Mouse (Mus musculus): ENCODE results near the gene Vmac.
A peak's percentile ranks its signal among the peaks of the same experiment; 100 is the strongest.

The Vmac gene

GRCm38 (mm10) chr17:56738221-56738620, 20.4 kb upstream of the Vmac start:
- no peak for DNase-seq

GRCm38 (mm10) chr17:56736534-56736933, 18.7 kb upstream of the Vmac start:
- no peak for DNase-seq

DNA sequence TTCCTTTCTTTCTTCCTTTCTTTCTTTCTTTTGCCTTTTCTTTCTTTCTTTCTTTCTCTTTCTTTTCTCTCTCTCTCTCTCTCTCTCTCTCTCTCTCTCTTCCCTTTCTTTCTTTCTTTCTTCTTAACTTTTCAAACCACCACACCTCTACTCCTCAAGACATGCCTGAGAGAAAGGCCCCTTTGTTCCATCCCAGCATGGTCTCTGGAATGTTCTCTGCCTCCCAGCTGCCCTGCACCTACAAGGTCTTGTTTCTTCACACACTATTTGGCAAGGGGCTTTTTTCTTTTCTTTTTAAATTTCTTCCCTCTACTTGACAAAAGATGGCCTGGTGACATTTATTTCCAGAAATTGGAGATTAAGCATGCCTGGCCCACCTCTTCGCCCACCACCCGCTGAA, 11.8 kb upstream of the Vmac start:
- no peak for DNase-seq

DNA sequence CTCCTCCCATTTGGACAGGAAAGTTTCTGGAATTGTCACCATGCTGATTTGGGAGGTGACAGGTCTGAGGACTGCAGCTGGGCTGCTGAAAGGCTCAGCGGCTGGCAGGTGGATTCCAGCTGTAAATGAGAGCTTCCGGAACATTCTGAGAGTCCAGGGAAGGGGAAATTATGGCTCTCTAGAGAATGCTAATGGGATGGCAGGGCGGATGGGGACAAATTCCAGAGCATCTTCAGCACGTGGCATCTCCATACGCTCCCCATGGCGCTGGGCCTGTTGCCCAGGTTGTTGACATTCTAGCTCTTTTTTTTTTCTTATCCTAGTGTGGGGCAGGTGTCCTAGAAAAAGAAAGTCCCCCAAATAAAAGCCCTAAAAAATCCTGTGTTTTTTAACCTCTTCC, 11.3 kb upstream of the Vmac start:
- no peak for DNase-seq

- no peak for DNase-seq
Measured at GRCm38 (mm10) chr17:56728117-56728516, 10.3 kb upstream of the Vmac start.

- DNase-seq, result peak; percentile 44
Measured at GRCm38 (mm10) chr17:56727659-56728058, 9.8 kb upstream of the Vmac start.

DNA sequence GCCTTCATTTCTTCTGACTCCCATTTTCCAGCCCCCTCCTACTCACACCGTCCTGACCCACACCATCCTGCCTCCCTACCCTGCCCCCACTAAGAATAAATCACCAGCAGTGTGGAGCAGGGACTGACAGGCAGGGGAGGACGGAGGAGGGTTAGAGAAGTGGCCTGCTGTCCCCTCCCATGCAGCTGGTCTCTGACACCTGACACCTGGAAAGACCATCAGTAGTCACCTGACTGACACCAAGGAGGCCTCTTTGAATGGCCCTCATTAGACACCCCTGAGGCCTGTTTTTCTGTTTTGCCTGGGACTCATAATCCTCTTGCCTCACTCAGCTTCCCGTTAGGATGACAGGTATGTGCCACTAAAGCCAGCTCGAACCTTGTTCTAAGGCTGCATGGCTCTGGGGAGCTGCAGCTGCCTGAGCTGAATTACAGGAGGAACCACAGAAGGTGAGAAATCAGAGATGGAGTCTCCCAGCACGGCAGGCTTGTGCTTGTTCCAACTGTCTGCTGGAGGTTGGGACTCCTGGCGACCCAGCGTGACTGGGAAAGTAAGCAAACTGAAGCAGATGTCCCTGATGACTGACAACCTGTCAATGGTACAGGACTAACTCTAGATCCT, 9.3 kb upstream of the Vmac start:
- DNase-seq, result peak; percentile 47

DNA sequence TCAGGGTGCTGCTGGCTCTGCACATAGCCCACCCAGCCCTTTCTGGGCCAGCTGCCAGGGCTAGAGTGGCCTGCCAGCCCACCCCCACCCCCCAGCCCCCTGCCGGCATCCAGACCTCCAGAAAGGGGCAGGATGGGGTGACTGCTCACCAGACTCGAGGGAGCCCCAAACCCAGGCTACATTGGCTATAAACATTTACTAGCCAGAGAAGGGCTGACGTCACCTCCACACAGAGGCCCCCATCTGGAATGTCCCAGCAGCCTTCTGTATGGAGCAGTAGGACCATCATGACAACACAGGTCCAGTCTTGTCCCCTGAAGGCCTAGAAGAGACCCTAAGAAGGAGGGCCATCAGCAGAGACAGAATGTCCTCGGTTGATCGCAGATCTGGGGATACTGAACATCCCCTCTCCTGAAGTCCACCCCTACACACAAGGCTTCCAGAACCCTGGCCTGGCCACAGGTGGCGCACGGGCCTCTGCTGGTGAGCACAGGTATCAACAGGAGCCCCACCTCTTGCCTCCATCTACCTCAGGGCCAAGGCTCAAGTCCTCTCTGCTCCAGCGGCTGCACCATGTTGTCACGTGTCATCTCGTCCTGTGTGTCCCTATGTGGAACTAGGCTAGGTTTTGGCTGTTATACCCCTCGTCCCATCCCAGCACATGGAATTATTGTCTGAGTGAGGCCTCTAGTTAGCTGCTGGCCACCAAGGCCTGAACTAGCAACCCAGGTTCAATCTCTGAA, 5.8 kb upstream of the Vmac start:
- no peak for DNase-seq

- peak; percentile 30 for DNase-seq
Measured at GRCm38 (mm10) chr17:56722441-56722840, 4.6 kb upstream of the Vmac start.

GRCm38 (mm10) chr17:56716655-56717362, 1.0 kb downstream of the Vmac start:
- peak; percentile 98 for DNase-seq

DNA sequence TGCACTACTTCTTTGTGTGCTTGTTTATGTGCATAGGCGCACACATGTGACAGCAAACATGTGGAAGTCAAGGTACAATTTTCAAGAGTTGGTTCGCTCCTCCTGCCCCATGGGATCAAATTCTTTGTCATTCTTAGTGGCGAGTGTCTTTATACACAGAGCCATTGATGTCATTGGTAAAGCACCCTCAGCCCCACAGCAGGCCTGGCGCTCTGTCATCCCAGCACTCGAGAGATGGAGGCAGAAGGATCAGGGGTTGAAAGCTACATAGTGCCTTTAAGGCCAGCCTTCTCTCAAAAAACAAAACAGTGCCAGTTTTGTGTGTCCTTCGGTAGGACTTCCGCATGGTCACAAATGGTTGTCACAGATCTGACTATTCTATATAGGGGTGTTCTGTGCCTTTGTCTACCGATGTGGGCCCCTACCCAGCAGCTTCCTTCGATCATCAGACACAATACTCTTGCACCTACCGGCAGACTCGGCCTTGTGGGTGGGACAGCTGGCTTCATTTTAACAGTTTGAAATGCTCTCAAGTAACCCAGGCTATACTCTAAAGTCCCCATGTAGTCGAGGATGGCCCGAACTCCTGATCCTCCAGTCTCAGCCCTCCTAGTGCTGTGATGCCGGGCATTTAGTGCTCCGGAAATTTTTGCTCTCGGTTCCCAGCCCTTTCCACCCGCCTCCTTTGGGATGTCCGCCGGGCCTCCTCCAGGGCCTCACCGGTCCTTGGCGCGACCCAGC, 1.7 kb downstream of the Vmac start:
- no peak for DNase-seq

GRCm38 (mm10) chr17:56715360-56715759, 2.5 kb downstream of the Vmac start:
- DNase-seq, result no peak

DNA sequence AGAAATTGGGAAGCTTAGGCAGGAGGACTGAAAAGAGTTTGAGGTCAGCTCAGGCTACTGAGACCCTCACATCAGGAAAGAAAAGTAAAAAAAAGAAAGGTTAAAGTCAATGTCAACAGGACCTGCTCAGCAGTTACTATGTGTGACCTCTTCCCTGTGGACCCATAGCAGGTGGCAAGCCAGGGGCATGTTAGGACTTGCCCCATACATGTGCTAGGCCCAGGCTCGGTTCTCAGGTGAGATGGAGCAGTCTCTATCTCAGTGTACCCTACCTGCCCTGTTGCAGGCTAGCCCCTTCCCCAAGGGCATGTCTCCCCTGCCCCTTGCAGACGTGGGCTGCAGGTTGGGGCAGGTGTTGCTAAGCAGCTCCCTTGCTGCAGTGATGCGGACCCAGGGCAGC, 8.1 kb downstream of the Vmac start:
- DNase-seq, result no peak

DNA sequence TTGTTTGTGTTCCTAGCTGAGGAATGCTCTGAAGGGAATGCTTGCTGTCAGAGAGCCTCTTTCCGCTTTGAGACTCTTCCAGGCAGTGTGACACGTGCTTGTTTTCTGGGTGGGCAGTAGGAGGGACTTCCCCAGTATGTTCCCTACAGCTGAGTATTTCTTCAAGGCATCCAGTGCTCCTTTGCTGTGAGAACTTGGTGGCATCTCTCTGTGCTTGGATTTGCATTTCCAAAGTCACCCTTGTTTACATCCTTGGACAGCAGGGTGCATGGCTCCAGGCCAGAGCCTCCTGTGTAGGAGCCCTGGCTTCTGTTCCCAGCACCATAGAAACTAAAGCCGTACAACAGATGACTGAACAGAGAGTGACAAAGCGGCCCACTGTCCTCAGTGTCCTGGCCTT, 9.1 kb downstream of the Vmac start:
- DNase-seq, result no peak

GRCm38 (mm10) chr17:56706515-56706914, 11.3 kb downstream of the Vmac start:
- no peak for DNase-seq

- no peak for DNase-seq
Measured at GRCm38 (mm10) chr17:56703038-56703437, 14.8 kb downstream of the Vmac start.

DNA sequence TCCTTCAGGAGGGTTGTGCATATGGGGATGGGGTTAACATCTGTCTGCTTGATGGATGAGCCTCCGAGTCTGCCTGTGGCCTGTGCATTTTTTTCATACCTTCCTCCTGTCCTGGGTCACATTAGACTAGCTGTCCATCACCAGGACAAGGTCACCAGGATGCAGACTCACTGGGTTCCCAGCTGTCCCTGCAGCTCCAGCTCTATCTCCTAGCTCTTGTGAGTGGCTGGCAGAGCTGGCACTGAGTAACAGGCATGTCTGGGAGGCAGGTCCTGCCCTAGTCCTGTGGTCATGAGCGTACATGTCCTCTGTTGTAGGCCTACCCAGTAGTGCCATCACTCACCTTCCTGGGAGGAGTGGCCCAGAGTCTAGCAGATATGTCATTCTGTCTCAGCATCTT, 17.4 kb downstream of the Vmac start:
- no peak for DNase-seq

DNA sequence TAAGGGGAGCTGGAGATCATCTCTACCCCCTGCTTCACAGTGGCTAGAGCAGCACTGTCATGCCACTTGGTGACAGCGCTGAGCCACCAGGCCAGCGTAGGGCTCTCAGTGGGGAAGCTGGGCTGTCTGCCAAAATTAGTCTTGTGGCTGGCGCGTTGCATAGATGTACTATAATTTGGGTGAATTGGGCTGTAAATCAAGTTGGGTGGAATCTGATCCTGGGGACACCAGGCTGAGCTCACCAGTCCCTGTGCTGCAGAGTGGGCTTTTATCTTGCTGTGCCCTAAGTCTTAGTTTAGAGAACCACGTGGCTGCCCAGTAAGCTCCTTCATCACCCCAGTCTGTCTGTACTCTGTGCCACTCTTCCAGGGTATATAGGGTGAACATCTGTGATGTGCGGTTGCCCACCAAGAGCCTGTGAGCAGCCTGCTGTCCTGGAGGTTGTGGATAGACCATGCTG, 23.9 kb downstream of the Vmac start:
- DNase-seq, result no peak

- no peak for DNase-seq
Measured at GRCm38 (mm10) chr17:56693395-56693794, 24.4 kb downstream of the Vmac start.

- no peak for DNase-seq
Measured at GRCm38 (mm10) chr17:56688689-56689088, 29.1 kb downstream of the Vmac start.

- no peak for DNase-seq
Measured at GRCm38 (mm10) chr17:56688045-56688444, 29.8 kb downstream of the Vmac start.

GRCm38 (mm10) chr17:56686801-56687200, 31.0 kb downstream of the Vmac start:
- DNase-seq, result no peak

DNA sequence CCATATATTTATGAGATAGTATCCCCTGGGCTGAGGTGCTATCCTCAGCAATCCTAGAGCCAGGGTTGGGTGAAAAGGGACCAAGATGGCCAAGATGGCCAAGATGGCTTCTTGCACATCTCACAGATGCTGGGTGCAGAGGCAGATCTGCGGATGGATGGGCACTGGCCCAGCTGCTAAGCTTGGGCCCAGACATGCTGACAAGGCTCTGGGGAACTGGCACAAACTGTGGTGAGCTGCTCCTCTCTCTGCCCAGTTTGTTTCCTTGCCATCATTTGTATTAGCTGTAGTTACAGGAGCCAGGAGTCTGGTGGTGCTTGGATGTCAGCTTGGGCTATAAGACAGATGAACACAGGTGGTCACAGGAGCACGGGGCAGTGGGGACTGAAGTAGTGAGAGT, 33.2 kb downstream of the Vmac start:
- DNase-seq, result no peak
